11 mouse cellular contexts compared by ENCODE assay signal in the genomic region with DNA sequence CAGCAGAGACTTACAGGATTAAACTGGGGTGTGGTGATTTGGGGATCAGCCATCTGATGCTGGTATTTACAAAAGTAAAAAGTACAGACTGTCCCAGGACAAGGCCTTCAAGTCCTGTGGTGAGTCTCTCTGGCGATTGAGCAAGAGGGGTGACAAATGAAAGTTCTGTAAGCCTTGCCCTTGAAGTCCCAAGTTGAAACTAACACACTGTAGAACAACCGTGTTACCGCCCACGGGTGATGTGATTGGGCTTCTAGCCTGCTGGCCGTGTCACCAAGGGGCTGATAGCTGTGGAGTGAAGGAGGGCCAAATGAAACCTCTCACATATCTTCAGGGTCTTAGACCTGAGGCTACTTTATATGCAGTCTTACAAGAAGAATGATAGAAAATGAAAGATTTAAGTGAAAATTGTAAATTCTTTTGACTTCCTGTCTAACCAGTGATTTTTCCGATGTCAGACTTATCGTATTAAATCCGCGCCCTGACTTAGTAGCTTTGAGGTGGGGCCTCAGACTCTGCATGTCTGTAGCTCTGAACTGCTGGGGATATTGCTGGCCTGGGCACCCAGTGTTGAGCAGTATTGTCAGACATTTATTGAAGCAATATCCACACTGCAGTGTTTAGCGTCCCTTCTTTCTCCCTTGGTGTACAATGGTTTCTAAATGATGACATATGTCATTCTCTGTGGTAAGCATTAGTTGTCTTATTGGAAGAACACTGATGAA.
DNase-seq lines count a peak whose midpoint lies in the region; ATAC-seq lines count a peak whose summit lies in the region.
"Had no signal": no experiment of that assay in that cellular context is flagged by ENCODE, and none has a peak within 500 bp of the region (broad histone marks: within the 10 kb centered on the region; RNA-seq: fewer than 3 reads in every experiment).

No protein-coding gene starts in this region.

- peaks cover 9% of the 10 kb centered on the region for H3K36me3 ChIP-seq in forebrain, embryonic 12.5 days (replicated peaks)

- no peaks in the 10 kb centered on the region for H3K27me3 ChIP-seq in forebrain, embryonic 12.5 days
- H3K27me3 ChIP-seq: neural tube, embryonic 12.5 days had no signal

- peak; percentile 43 for DNase-seq in urinary bladder, postnatal 25 days (ENCODE audit: low spot score)
- no peak for DNase-seq in urinary bladder, postnatal 10 days (ENCODE audit: low spot score)
- DNase-seq in gastrocnemius, postnatal 36 days: peak; percentile 34 to 75
- DNase-seq in lung, adult 18-20 months: peak; percentile 81 to 92
- no peak for DNase-seq in right cerebral cortex, postnatal 4 days
- DNase-seq in layer of hippocampus, adult 18-20 months (ENCODE audit: low spot score in 2 of 2): no peak
- DNase-seq in spleen, adult 18-20 months: no peak

- H3K4me3 ChIP-seq in forebrain, embryonic 12.5 days (replicated peaks): no peak overlapping the region
- H3K4me3 ChIP-seq: erythroblast, embryonic 14.5 days; left cerebral cortex, adult 2 months; neural tube, embryonic 12.5 days had no signal

- no peaks in the 10 kb centered on the region for H3K9me3 ChIP-seq in forebrain, embryonic 12.5 days
- H3K9me3 ChIP-seq: neural tube, embryonic 12.5 days had no signal

- no peaks in the 10 kb centered on the region for H3K4me1 ChIP-seq in forebrain, embryonic 12.5 days

- H3K27ac ChIP-seq in forebrain, embryonic 12.5 days: no peak overlapping the region
- H3K27ac ChIP-seq: left cerebral cortex, adult 2 months; neural tube, embryonic 12.5 days had no signal

- H3K9ac ChIP-seq in forebrain, embryonic 12.5 days: no peak overlapping the region
- H3K9ac ChIP-seq: neural tube, embryonic 12.5 days had no signal

- WGBS in forebrain, embryonic 12.5 days: 93% methylated on average over 10 of the region's 10 CpGs

- no peak overlapping the region for H3K4me2 ChIP-seq in forebrain, embryonic 12.5 days
- H3K4me2 ChIP-seq: neural tube, embryonic 12.5 days had no signal

- ATAC-seq in forebrain, embryonic 12.5 days (ENCODE audit: low FRiP score): no peak

- intact Hi-C loops in gastrocnemius, postnatal 36 days (cut with DNase I): loop anchor here (5.0 kb wide), 1 partner anchor 32 kb away; no protein-coding TSS in a partner anchor

Comparison
In these comparisons a context has a peak if more than half of its experiments do, and no peak if none do; other contexts are left out.
1. DNase-seq: peak in urinary bladder, postnatal 25 days (single experiment), gastrocnemius, postnatal 36 days (2 of 2) and lung, adult 18-20 months (2 of 2); none in urinary bladder, postnatal 10 days (single experiment), right cerebral cortex, postnatal 4 days (single experiment), layer of hippocampus, adult 18-20 months (0 of 2) and spleen, adult 18-20 months (0 of 2).